Mouse (Mus musculus): Measurements from ENCODE around the gene Mrtfa.

DNA sequence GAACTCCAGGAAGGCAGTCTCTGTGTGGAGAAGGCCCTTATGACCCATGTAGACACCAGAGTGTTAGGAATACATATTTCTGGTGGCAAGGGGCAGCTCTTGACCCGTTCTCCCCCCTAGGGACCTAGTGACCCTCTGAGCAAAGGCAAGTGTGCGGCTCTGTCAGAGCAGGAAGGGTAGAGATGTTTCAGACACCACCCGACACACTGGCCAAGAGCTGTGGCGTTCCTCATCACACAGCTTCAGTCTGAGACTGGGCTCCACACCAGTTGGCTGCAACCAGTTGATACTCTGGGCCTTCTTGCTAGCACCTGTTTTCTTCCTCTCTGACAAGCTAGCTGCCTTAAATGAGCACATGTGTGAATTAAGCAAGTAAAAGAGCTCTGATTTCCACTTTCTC, 158.9 kb downstream of the Mrtfa start:
- TF ChIP-seq EP300 (IDR thresholded peaks at IDR 0.05): no peak
- TF ChIP-seq CTCF (IDR thresholded peaks at IDR 0.05): no peak

Measured in lung, postnatal 0 days (tissue).